Mouse (Mus musculus): ENCODE data around the gene Ak4. TPM values are rescaled to one million over a fixed set of nuclear protein-coding genes. Genes with fewer than 3 reads are reported as not detected.

The Ak4 gene
- polyA plus RNA-seq, 1 experiment, result 135 TPM

DNA sequence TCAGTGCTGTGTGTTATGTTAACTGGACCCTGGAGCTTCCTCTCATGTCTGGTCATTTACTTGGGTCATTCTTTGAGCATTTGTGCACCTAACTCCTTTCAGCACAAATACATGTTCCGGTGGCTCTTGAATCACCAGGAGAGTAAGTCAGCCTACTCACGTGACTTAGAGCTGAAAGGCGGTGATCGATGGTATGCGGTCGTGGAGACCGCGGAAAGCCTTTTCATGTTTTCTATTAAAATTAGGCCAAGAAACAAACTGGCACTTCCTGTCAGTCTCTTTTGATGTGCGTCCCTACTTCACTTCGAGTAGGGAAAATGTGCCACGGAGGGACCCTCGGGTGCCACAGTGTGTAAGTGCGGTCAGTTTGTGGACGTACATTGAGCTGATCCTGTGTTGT lies 96.8 kb downstream of the Ak4 start:
- Histone ChIP-seq H3K4me1 (ENCODE audit: control insufficient read depth, insufficient read depth, low read length) (no peaks in the 10 kb centered on the region), H3K27ac (ENCODE audit: insufficient read depth, low read depth, low read length) (no peak overlapping the region), H3K36me3 (ENCODE audit: control insufficient read depth, insufficient read depth, low read length) (no peaks in the 10 kb centered on the region), H3K27me3 (replicated peaks; ENCODE audit: control insufficient read depth, insufficient read depth, low read length) (no peaks in the 10 kb centered on the region), H3K4me3 (ENCODE audit: insufficient read depth, low read depth, low read length) (no peak overlapping the region)
- TF ChIP-seq CTCF (conservative IDR thresholded peaks at IDR 0.05; ENCODE audit: insufficient read depth, insufficient read length, low read depth, low read length), result no peak
- no peak for TF ChIP-seq POLR2A (IDR thresholded peaks at IDR 0.05; ENCODE audit: low read depth, low read length)
- 95% methylated on average over 14 of the region's 14 CpGs for whole genome bisulfite sequencing
- no peak for DNase-seq

Other genes with a start within 250 kb of the Ak4 start
- gene Jak1, start 154.0 kb upstream of the Ak4 start, polyA plus RNA-seq (2012; rRNA removed), result 38.5 and 46.5 TPM in 2 replicates
- 13.9 and 14.5 TPM in 2 replicates for gene Dnajc6, start 77.4 kb downstream of the Ak4 start, polyA plus RNA-seq (2012; rRNA removed)
- gene Leprot, start 228.4 kb downstream of the Ak4 start, polyA plus RNA-seq (2012; rRNA removed), result 61.8 and 71.7 TPM in 2 replicates